Mouse (Mus musculus): ENCODE results near the gene Gls. TPM values are rescaled to one million over a fixed set of nuclear protein-coding genes. Genes with fewer than 3 reads are reported as not detected.

Gls gene
- polyA plus RNA-seq, 1 experiment from 2014 or later = 10.4 TPM

DNA sequence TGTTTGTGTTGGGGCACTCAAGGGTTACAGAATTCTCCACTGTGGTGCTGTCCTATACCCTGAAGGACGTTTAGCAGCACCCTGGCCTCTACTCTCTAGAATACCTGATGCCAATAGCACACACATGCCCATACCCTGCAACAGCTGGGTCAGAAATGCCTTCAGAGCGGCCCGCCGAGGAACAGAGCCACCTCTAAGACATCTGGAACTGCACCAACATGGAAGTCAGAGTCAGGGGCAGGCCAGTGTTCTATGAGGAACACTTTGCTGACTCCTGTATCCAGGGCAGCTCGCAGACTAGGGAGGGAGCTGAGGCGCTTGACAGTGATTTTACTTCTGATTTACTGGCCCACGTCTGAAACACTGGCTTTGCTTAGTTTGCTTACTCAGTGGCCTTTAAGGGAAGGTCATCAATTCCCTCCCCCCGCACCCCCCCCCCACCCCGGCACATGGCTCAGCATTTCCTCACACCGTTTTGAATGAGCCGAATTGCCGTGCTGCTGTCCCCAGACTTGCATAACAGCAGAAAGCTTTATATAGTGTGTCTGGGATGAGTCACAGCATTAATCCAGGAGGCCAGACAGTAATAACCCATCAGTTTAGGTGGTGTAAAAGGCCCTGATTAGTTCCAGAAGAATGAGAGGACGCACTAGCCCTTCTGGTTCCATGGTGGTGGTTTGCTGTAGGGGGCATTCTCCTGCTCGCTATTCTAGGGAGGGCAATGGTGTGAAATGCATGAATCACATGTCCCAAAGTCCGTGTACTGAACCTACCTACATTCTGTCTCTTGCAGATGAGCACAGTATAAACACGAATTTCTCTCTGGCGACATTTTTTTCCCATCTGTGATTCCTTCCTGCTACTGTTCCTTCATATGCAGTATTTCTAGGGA is 74.3 kb downstream of the Gls start:
- H3K27me3 ChIP-seq (ENCODE audit: control insufficient read depth, insufficient read depth, low read length) = no peaks in the 10 kb centered on the region
- ATAC-seq (ENCODE audit: low FRiP score, low TSS enrichment) (no peak), DNase-seq (ENCODE audit: low spot score) (no peak)
- no peaks in the 10 kb centered on the region for H3K9me3 ChIP-seq (ENCODE audit: control insufficient read depth, low read length)
- no peak overlapping the region for H3K4me3 ChIP-seq (ENCODE audit: low read depth, low read length)
- H3K4me1 ChIP-seq (replicated peaks; ENCODE audit: control insufficient read depth, insufficient read depth) = no peaks in the 10 kb centered on the region
- H3K9ac ChIP-seq (ENCODE audit: low read length) = no peak overlapping the region
- TF ChIP-seq CTCF (IDR thresholded peaks at IDR 0.05; ENCODE audit: low read depth) (no peak), EP300 (optimal IDR thresholded peaks at IDR 0.05) (no peak)
- H3K36me3 ChIP-seq (ENCODE audit: control insufficient read depth, insufficient read depth, low read length) = peaks cover 4% of the 10 kb centered on the region; the same call in 1 of the 2 replicates
- no peak overlapping the region for H3K4me2 ChIP-seq (replicated peaks; ENCODE audit: low read depth)
- no peak overlapping the region for H3K27ac ChIP-seq (replicated peaks)
- WGBS = 65% methylated on average over 17 of the region's 17 CpGs

DNA sequence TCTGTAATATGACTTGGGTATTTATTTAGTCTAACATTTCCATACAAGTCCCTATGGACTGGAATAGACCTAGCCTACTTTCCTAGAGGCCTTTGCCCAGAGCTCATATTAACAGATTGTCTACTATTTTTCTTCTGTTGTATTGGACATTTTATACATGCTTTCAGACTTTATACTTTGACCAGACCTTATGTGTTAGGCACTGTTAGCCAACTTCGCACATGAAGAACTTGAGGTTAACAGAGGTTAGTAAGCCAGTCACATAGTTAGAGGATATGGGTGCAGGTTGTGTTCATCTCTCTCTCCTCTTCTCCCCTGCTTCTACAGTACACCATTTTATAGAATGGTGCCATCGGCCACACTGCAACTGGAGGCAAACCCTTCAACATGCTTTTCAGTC is 75.0 kb downstream of the Gls start:
- no peak for DNase-seq (ENCODE audit: low spot score)
- no peak for TF ChIP-seq EP300 (optimal IDR thresholded peaks at IDR 0.05)
- TF ChIP-seq CTCF (IDR thresholded peaks at IDR 0.05; ENCODE audit: low read depth) = no peak
- Histone ChIP-seq H3K4me2 (replicated peaks; ENCODE audit: low read depth) (no peak overlapping the region), H3K27me3 (ENCODE audit: control insufficient read depth, insufficient read depth, low read length) (no peaks in the 10 kb centered on the region), H3K9me3 (ENCODE audit: control insufficient read depth, low read length) (no peaks in the 10 kb centered on the region), H3K4me1 (replicated peaks; ENCODE audit: control insufficient read depth, insufficient read depth) (no peaks in the 10 kb centered on the region), H3K36me3 (ENCODE audit: control insufficient read depth, insufficient read depth, low read length) (peaks cover 4% of the 10 kb centered on the region; the same call in 1 of the 2 replicates), H3K27ac (replicated peaks) (no peak overlapping the region), H3K9ac (ENCODE audit: low read length) (no peak overlapping the region), H3K4me3 (ENCODE audit: low read depth, low read length) (no peak overlapping the region)
- WGBS = 89% methylated on average over 2 of the region's 2 CpGs
- ATAC-seq (ENCODE audit: low FRiP score, low TSS enrichment) = no peak

DNA sequence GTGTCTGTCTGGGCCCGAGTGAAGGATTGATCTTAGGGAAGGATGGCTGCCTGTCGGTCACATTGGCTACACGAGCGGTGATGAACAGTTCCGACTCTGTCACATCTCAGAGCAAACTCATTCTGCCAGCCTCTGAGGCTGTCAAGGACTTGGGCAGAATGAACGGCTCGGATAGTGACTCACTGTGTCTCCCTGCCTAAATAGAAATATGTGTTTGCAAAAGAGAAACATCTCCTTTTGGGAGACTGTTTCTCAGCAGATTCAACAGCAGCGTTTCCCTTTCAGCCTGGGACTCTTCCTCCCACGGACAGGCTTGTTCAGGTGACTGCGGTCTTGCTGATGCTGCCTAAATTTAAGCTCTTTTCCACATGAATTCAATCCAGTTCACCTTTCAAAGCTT is 76.7 kb downstream of the Gls start:
- DNase-seq (ENCODE audit: low spot score) (no peak), ATAC-seq (ENCODE audit: low FRiP score, low TSS enrichment) (no peak)
- Histone ChIP-seq H3K9me3 (ENCODE audit: control insufficient read depth, low read length) (no peaks in the 10 kb centered on the region), H3K4me1 (replicated peaks; ENCODE audit: control insufficient read depth, insufficient read depth) (no peaks in the 10 kb centered on the region), H3K9ac (ENCODE audit: low read length) (no peak overlapping the region), H3K4me2 (replicated peaks; ENCODE audit: low read depth) (no peak overlapping the region), H3K36me3 (ENCODE audit: control insufficient read depth, insufficient read depth, low read length) (peaks cover 4% of the 10 kb centered on the region; the same call in 1 of the 2 replicates), H3K27ac (replicated peaks) (no peak overlapping the region), H3K4me3 (ENCODE audit: low read depth, low read length) (no peak overlapping the region), H3K27me3 (ENCODE audit: control insufficient read depth, insufficient read depth, low read length) (no peaks in the 10 kb centered on the region)
- TF ChIP-seq CTCF (IDR thresholded peaks at IDR 0.05; ENCODE audit: low read depth) = no peak
- TF ChIP-seq EP300 (optimal IDR thresholded peaks at IDR 0.05) = no peak
- 85% methylated on average over 10 of the region's 10 CpGs for WGBS

DNA sequence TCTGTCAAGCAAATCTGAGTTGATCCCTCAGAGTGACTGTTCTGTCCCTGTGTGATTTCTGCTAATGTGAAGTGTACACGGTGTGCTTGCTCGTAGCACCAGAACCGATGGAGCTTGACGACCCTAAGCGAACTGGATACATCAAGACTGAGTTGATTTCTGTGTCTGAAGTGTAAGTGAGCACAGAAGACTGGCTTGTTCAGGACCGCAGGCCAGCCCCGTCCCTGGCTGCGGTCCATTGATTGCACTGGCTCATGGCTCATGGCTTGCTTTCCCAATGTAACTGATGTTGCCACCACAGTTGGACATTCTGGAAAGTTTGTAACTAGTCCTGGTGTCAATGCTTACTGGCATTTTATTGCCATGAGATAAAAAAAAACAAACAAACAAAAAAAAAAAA is 78.1 kb downstream of the Gls start:
- ATAC-seq (ENCODE audit: low FRiP score, low TSS enrichment) (no peak), DNase-seq (ENCODE audit: low spot score) (no peak)
- Histone ChIP-seq H3K4me3 (ENCODE audit: low read depth, low read length) (no peak overlapping the region), H3K36me3 (ENCODE audit: control insufficient read depth, insufficient read depth, low read length) (peaks cover 4% of the 10 kb centered on the region; the same call in 1 of the 2 replicates), H3K27ac (replicated peaks) (no peak overlapping the region), H3K9ac (ENCODE audit: low read length) (no peak overlapping the region), H3K9me3 (ENCODE audit: control insufficient read depth, low read length) (no peaks in the 10 kb centered on the region), H3K27me3 (ENCODE audit: control insufficient read depth, insufficient read depth, low read length) (no peaks in the 10 kb centered on the region), H3K4me1 (replicated peaks; ENCODE audit: control insufficient read depth, insufficient read depth) (no peaks in the 10 kb centered on the region), H3K4me2 (replicated peaks; ENCODE audit: low read depth) (no peak overlapping the region)
- TF ChIP-seq CTCF (IDR thresholded peaks at IDR 0.05; ENCODE audit: low read depth) (no peak), EP300 (optimal IDR thresholded peaks at IDR 0.05) (no peak)
- WGBS = 93% methylated on average over 8 of the region's 8 CpGs

DNA sequence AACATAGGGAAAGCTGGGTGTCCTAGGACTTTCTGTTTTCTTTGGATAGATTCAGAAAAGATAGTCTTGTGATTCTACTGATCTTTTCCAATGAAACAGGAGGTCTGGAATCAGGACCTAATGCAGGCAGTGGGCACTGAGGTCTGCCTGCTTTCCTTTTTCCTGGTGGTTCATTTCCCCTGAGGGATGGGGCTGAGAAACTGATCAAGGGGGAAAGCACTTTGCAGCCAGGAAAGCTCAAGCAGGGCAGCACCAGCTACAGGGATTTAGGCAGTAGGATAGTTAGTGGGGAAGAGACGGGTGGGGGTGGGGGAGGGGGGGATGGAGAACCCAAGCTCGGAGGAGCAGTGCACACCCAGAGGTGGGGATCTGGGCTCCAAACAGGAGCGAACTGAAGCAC is 80.1 kb downstream of the Gls start:
- H3K9ac ChIP-seq (ENCODE audit: low read length) = no peak overlapping the region
- ATAC-seq (ENCODE audit: low FRiP score, low TSS enrichment) (no peak), DNase-seq (ENCODE audit: low spot score) (no peak)
- WGBS = 64% methylated on average over 3 of the region's 3 CpGs
- TF ChIP-seq EP300 (optimal IDR thresholded peaks at IDR 0.05) (no peak), CTCF (IDR thresholded peaks at IDR 0.05; ENCODE audit: low read depth) (no peak)
- no peaks in the 10 kb centered on the region for H3K9me3 ChIP-seq (ENCODE audit: control insufficient read depth, low read length)
- no peaks in the 10 kb centered on the region for H3K27me3 ChIP-seq (ENCODE audit: control insufficient read depth, insufficient read depth, low read length)
- H3K36me3 ChIP-seq (ENCODE audit: control insufficient read depth, insufficient read depth, low read length) = peaks cover 4% of the 10 kb centered on the region; the same call in 1 of the 2 replicates
- H3K4me3 ChIP-seq (ENCODE audit: low read depth, low read length) = no peak overlapping the region
- no peak overlapping the region for H3K4me2 ChIP-seq (replicated peaks; ENCODE audit: low read depth)
- no peaks in the 10 kb centered on the region for H3K4me1 ChIP-seq (replicated peaks; ENCODE audit: control insufficient read depth, insufficient read depth)
- no peak overlapping the region for H3K27ac ChIP-seq (replicated peaks)

DNA sequence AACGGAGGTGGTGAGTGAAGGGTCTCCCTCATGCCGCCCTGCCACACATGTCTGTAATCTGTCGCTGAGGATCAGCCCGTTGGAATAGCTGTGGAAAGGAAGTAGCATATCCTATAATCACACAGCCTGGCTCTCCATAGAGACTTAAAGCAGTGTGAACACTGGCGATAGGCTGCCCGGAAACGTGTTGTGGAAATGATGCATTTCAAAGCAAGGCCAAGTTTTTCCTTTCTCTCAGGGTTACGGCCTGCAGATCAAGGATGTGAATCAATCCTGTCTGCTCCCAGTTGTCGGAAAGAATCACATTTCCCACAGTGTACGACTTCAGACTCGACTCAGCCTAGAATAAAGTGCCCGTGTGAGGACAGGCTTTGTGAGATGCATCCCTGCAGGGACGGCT is 80.7 kb downstream of the Gls start:
- no peak for ATAC-seq (ENCODE audit: low FRiP score, low TSS enrichment)
- no peak overlapping the region for H3K4me3 ChIP-seq (ENCODE audit: low read depth, low read length)
- H3K27me3 ChIP-seq (ENCODE audit: control insufficient read depth, insufficient read depth, low read length) = no peaks in the 10 kb centered on the region
- WGBS = 82% methylated on average over 13 of the region's 13 CpGs
- no peaks in the 10 kb centered on the region for H3K9me3 ChIP-seq (ENCODE audit: control insufficient read depth, low read length)
- H3K27ac ChIP-seq (replicated peaks) = no peak overlapping the region
- H3K4me1 ChIP-seq (replicated peaks; ENCODE audit: control insufficient read depth, insufficient read depth) = no peaks in the 10 kb centered on the region
- TF ChIP-seq CTCF (IDR thresholded peaks at IDR 0.05; ENCODE audit: low read depth) (no peak), EP300 (optimal IDR thresholded peaks at IDR 0.05) (no peak)
- H3K9ac ChIP-seq (ENCODE audit: low read length) = no peak overlapping the region
- no peak for DNase-seq (ENCODE audit: low spot score)
- H3K36me3 ChIP-seq (ENCODE audit: control insufficient read depth, insufficient read depth, low read length) = peaks cover 4% of the 10 kb centered on the region; the same call in 1 of the 2 replicates
- no peak overlapping the region for H3K4me2 ChIP-seq (replicated peaks; ENCODE audit: low read depth)
